Mouse (Mus musculus) kidney, adult 2 months (tissue): ENCODE measurements around the gene Bmp7.

Source experiments
- CTCF ChIP-seq: fragments of 200-500 bp; conservative IDR thresholded peaks from 2 replicates; pipeline ENCODE4 v1.5.1; 2011; ENCODE audit warnings: low read depth, mild to moderate bottlenecking, control low read depth, low read length, moderate library complexity, mixed read lengths; ENCODE audit not compliant: insufficient read depth, insufficient read length
- POLR2A ChIP-seq: fragments of 200-500 bp; IDR thresholded peaks from one replicate; pipeline ENCODE4 v1.6.1; 2011; ENCODE audit warnings: low read depth, low read length, control low read depth

GRCm38 (mm10) chr2:172960350-172960749, 20.2 kb upstream of the Bmp7 start:
- TF ChIP-seq CTCF = peak; percentile 17; the same call in 1 of the 2 replicates
- no peak for TF ChIP-seq POLR2A
